Mouse (Mus musculus) monocyte, adult 5-6 weeks (primary cell): ENCODE results near the gene Sectm1b. TPM values are rescaled to one million over a fixed set of nuclear protein-coding genes. Genes with fewer than 3 reads are reported as not detected.
"Not testable (repeated sequence)": the region's sequence is repeated elsewhere in the genome, so short reads cannot be mapped to it uniquely, and the experiment has no call there.

Experiments
- ATAC-seq: fragments of 153-309, 156-312 bp; replicated peaks from 2 replicates; pipeline ENCODE4 v1.8.0; 2017; ENCODE audit warnings: mild to moderate bottlenecking; ENCODE audit not compliant: low TSS enrichment, insufficient number of reproducible peaks, severe bottlenecking, poor library complexity, low FRiP score
- total RNA-seq: library from RNA; stranded (forward); fragments of 200-1000, 200-491, 200-594 nt; gene quantifications from 3 replicates; pipeline ENCODE4 v1.2.3, GENCODE M21; 2017

Gene Sectm1b
- not detected in 3 replicates for total RNA-seq

DNA sequence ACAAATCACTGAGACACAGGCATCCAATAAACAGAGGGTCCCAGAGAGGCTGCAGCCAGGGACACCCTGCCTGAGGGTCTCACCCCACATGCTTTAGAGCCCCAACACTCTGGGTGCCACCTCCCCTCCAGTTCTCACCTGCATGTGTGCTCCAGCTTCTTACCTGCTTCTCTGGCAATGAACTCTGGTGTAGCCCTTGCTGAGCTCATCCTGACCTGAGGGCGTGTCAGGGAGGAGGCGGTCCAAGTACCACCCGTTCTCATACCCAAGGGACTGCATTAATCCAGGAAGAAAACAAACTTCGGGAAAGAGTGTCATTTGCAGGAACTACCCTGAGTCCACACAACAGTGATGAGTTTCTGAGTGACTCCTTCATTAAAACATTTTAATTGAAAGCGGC, at the start of gene Sectm1b:
Gene Sectm1b (minus strand): TSS at position 191 of the 400 bp plus-strand sequence.
- ATAC-seq = no peak

DNA sequence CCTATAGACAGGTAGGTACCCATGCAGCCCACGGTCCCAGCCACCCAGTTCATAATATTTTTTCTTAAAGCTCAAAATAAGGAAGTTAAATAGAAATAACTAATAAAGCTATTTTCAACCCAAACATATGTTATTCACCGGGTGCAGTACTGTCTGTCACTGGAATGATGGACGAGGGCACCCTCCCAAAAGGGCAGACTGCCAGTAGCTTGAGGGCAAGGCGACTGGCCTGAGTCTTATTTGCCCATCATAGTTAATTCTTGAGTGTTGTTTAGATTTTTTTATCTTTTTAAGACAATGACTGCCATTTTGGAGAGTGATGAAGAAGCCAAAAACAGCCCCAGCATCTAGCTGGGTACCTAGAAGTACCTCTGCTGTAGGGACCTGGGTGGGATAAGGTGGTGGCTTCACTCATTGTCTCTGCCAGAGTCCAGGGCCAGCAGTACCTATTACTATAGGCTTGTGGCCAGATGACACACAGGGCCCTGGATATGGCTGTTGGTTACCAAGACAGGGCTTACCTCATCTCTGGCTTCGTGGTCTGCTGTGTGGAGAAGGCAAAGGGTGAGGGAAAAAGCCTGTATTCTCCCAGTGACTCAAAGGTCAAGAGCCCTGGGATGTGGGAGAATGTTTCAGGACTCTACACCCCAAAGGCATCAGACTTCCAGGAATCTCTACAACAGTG, 48.9 kb upstream of the Sectm1b start:
- ATAC-seq = no peak

DNA sequence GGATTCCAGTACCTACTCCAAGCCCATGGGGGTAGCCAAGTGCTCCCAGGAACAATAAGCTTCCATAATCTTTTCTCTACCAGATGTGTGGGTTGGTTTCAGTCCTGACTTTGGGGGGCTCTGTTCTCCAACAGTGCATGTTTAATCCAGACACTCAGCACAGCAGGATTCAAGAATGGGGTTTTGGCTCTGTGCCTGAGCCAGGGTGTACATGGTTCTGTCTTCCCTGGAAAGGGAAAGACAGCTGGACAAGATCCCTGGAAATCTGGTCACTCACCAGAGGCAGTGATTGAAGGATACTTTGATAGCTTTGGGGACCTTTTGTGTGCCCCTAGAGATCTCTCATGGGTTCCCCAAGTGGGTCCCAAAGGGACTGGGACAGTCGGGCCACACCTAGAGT, 48.2 kb upstream of the Sectm1b start:
- ATAC-seq = no peak

DNA sequence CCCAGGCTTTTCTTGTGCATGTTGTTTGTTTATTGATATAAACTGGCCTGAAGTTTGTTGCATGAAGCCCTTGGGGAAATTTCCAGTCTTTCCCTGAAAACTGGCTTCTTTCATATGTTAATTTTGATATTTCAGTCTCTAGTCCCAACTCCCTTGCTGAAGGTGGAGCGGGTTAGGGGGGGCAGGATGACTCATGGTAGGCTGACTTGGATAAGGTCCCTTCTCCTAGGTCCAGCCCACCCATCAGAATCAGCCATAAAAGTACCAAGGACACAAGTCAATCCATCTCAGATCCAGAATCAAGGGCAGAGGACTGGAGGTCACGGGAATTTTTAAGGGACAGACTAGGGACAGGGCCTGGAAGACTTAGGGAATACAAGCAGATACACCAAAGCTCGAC, 47.7 kb upstream of the Sectm1b start:
- no peak for ATAC-seq

DNA sequence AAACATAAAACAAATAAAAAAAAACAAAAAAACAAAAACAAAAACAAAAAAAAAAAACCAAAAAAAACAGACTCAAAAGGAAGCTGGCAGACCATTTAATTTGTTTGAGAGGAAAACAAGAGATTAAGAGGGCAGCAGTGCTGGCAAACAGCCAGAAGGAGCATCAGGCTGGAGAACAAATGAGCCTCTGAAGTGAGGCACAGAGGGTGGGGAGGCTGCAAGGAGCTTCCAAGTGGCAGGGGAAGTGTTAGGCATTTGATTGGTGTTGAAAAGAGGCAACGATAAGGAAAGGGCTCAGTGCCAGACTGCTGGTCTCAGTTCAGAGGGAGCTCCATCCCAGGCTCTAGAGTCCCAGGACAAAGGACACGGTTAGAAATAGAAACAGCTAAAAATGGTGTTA, 46.6 kb upstream of the Sectm1b start:
- ATAC-seq = no peak

DNA sequence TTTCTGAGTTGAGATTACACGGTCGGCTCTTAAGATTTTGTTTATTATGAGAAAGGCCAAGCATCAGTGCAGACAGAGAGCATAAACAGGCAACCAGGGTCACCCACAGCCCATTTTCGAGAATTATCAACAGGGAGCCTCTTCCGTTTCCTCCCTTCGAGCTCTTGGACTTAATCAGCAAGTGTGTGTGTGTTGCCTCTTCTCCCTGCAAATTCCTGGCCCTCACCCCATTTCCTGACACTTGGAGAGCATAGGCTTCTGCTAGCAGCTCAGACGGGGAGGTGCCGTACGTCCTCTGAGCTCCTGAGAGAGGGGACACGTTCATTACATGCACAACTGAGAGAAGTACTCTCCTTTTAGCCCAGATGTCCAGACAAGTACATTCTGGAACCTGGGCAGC, 44.7 kb upstream of the Sectm1b start:
- no peak for ATAC-seq

DNA sequence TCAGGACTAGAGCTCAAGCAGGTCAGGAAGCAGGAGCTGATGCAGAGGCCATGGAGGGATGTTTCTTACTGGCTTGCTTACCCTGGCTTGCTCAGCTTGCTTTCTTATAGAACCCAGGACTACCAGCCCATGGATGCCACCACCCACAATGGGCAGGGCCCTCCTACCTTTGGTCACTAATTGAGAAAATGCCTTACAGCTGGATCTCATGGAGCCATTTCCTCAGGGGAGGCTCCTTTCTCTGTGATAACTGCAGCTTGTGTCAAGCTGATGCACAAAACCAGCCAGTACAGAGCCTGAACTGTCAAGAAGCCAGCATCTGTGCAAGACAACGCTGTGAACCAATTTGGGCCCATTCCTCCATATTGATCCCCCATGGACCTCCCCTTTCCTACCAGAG, 43.9 kb upstream of the Sectm1b start:
- ATAC-seq = not testable (repeated sequence)

DNA sequence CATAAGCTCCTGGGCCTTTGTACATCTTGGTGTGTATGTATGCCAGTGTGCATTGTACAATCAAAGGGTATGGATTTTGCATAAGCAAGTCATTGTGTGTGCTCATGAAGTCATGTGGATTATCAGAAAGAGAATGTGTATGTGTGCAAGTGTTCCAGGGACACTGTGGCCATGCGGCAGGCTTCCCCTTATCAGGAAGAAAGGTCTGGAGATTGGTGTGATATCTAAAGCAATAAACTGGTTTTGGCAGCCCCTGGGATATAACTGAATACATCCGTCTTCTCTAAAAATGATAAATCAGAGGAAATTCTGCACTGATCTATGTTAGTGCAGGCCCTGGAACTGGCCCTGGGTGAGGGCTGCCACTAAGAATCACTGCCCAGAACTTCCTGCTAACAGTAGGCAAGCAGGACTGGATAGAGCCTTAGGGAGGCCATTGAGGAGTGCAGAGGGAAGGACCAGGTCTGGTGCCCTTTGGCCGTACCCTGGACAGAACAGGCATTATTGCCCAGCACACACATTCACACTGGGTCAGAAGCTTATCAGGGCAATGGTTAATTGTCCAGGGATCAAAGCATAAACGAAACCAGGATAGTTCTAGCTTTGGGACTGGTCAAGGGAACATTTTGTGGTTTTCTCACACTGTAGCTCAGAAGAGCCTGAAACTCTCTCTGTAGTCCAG, 37.9 kb upstream of the Sectm1b start:
- ATAC-seq = no peak

DNA sequence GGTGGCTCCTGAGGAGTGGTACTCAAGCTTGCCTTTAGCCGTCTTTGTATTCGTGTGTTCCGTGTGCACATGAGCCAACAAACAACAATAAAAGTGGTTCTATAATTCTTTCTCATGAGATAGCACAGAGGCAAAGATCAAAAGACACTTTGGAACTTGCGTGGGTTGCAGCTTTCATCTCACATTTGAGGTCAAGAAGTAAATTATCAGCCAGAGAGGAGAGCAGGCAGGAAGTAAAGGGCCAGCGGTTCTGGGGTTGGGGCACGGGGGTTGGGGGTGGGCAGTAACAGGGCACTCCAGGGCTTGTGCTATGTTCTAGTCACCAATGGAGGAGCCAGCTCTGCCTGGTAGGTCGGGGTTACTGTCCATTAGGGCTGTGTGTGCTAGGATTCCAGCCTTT, 37.3 kb upstream of the Sectm1b start:
- ATAC-seq = no peak

DNA sequence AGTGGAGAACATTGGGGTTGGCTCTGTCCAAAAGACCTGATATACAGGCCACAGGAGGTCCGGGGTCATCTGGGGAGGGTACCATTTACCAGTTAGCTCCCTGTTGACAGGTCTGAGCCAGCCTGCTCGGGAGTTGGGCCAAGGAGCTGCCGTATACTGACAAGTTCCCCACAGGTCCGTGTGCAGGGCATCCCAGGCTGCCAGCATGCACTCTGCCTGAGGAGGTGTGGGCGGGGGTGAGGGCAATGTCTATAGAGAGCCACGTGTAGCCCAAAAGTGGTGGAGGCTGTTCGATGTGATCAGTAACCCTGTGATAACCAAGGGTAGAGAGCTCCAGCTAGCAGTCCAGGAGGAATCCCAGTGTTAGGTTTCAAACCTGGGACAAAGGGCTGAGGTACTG, 36.4 kb upstream of the Sectm1b start:
- no peak for ATAC-seq

DNA sequence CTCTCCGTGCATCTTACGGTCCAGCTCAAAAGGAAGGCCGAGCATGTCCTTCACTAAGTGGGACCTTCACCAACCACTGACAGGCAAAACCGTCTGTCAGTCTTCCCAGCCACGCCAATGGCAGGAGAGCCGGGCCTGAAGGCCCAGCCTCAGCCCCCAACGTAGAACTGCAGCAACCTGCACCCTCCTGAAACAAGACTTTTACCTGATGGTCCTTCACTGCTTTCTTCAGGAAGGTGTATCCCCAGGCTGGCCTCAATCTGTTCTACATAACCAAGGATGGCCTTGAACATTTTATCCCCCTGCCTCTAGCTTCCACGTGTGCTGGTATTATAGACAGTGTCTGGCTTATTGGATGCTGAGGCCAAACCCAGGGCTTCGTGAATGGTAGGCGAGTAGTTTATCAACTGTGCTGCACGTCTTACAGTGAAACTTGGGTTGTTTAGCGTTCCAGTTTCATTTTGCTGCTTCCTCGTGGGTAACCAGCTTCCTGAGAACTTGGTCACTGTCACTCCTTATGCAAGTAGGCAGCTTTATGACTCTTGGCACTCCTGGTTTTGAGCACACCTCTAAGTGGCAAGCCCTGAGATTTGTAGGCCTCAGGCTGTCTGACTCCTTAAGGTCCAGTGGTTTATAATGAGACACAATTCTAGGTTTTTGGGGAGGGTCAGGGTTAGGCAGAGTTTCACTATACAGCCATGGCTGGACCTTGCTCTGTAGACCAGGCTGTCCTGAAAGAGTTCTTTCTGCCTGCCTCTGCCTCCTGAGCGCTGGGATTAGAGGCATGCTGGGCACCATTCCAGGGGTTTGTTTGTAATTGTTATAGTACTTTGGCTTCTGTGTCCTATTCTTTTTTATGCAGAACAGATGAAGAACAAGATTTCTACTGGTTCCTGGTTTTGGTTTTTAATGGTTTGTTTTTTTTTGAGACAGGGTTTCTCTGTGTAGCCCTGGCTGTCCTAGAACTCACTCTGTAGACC, 29.5 kb upstream of the Sectm1b start:
- no peak for ATAC-seq

DNA sequence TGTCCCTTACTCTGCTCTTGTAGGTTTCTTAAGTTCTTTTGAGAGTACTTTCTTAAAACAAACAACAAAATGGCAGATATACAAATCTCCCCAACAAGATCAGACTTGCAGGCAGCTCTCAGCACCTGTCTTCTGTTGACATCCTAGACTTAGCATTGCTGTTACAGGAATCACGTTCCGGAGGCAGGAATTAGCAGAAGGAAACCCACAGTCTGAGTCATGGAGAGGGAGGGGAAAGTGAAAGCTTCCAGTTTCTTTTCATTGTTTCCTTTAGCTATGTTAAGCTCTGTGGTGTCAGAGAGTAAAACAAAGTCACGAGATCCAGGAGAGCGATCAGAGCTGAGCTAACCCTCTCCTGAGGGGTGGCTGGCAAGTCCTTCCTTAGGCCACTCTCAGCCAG, 27.6 kb upstream of the Sectm1b start:
- ATAC-seq = no peak

DNA sequence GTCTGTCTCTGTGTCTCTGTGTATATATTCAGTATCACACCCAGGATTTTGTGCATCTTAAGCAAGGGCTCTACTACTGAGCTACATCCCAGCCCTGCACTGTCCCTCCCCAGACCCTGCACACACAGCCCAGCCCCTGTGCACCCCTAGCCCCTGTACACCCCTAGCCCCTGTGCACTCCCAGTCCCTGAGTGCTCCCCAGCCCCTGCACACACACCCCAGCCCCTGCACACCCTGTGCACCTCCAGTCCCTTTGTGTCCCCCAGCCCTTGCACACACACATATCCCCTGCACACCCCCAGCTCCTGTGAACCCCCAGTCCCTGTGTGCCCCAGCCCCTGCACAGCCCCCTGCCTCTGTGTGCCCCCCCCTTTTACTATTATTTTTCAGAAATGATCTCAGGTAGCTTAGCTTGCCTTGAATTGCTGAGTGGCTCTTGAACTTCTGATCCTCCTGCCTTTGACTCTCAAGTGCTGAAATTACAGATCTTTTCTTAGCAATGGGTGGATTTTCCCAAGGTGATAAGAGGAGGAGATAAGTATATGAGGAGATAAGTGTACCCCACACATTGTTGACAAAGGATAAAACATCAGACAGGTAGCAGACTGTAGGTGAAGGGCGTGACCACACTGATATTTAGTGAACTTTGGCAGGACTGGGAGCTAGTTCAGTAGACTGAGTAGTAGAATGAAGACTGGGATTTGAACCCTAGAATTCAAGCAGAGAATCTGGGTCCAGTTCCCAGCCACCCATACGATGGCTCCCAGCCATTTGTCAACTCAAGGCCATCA, 26.6 kb upstream of the Sectm1b start:
- no peak for ATAC-seq

DNA sequence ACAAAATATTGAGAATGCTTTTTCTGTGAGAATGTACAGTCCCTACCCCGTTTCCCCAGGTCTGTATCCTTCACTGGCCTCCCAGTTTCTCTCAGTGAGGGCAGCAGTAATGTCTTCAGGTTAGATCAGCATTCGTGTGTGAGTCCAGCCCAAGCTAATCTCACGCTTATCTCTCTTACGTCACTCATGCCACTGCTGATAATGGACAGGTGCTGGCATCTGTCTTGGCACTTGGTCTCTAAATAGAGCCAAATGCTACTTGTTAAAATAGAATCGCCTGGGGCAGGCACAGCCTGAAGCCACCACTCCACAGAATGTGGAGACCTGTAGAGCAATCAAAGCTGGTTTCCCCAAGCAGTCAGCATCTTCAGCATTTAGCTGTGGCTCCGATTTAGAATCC, 25.6 kb upstream of the Sectm1b start:
- ATAC-seq = no peak

DNA sequence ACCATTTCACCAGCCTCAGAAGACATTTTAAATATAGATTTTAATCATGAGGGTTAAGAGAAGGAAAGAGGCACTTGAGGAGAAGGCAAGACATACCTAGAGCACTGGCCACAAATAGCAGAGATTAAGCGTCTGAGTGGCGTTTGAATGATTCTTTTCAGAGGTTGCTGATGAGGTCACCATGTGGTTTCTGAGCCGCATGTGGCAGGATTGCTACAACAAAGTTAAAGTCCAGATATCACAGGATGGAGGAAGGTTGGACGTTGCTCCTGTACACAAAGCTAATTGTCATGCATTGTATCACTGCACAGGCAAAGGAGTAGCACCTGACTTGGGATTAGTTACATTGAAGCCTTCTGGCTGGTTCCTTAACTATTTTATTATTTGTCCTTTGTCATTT, 22.9 kb upstream of the Sectm1b start:
- ATAC-seq = no peak

DNA sequence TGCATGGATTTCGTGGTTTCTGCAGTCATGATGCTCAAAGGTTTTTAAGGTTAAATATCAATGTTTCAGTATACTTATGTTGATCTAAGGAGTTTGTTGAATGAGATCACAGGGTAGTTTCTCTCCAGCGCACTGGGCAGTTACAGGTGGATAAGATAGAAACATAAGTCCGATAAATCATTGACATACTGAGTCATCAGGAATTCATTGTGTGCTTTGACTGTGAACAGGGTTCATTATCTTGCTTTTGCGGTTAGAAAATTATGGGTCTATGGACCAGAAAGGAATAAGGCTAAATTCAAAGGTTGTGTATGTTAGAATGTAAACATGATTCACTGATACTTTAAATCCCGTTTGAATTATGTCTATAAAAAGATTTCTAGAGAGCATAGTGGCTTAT, 21.8 kb upstream of the Sectm1b start:
- ATAC-seq = no peak

DNA sequence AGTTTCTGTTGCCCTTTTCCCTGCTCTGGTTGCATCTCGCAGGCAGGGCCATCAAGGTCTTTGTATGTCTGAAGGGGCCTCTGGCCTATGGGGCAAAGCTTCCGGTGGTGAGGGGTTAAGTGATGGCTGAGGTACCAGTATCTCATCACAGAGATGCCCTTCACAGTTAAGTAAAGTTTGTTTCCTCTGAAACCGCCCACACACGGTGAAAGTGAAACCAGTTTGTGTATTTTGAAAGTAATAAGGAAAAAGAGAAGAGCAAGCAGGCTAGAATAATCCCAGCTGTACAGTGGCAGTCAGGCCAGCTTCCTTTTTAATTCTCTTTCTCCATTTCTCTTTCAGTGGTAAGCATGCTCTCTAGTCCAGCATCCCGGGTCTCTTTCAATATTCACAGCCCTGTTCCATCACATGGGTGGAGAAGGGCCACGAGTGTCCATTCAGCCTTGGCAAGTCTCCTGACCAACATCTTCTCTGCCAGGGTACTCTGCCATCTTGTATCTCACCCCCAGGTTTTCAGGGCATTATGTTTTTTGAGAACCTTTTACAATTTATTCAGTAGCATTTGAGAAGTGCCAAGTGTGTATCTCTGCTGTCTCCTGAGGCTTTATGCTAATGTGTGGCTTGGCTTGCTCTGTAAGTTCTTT, 19.6 kb upstream of the Sectm1b start:
- ATAC-seq = peak; percentile 69

DNA sequence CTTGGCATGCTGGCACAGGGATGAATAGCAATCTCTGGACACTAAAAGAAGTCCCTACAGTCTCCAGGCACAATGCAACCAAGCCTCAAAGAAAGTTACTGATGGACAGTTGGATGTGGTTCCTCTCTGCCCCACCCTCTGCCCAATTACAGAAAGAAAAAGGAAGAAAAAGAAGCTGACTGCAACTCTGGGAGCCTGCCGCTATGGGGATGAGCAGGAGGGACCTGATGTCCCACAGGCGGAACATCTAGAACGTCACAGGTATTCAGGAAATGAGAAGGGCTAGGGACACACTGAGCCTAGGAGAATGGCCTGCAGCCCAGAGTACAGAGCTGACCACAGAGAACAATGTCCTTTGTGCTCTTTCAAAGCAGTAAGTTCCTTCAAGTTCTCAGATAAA, 18.9 kb upstream of the Sectm1b start:
- 0 out of 2 replicates have a peak, but pooled peaks have one; percentile 22 for ATAC-seq
